Mouse (Mus musculus): ENCODE data around the gene Ptgs1.

DNA sequence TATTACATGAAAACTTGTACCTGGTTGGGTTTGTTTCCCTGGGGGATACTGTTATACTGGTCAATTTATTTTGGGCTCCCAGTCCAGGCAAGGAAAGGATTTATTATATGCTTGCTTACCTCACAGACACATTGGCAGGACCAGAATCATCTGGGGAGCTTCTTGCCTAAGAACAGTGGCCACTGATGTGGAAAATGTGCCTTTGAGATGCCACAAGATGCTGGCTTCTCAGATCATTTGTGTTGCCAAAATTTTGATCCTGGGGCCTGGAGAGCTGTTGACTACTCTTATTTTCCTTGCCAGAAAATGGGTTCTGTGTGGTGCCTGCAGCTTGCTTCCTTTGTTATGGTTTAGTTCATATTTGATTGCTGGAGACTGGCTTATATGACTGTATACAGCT, 26.7 kb downstream of the Ptgs1 start:
- no peak for TF ChIP-seq CTCF (IDR thresholded peaks at IDR 0.05; ENCODE audit: borderline replicate concordance, insufficient read depth, low read depth, low read length)
- no peak for TF ChIP-seq POLR2A (IDR thresholded peaks at IDR 0.05; ENCODE audit: borderline replicate concordance, insufficient read depth, low read length)
